Mouse (Mus musculus) limb, embryonic 11.5 days (tissue): ENCODE results near the gene Lcn6. TPM values are rescaled to one million over a fixed set of nuclear protein-coding genes. Genes with fewer than 3 reads are reported as not detected.

Experiments
- ATAC-seq: fragments of 200-750 bp; cut with Nextera tagmentation; 2 replicates; pipeline ENCODE4 v1.8.0; 2017; ENCODE audit warnings: low read depth; ENCODE audit not compliant: insufficient number of reproducible peaks, low FRiP score, low TSS enrichment
- DNase-seq: peaks from one replicate; pipeline ENCODE4 v3.0.0-alpha.2; 2015; ENCODE audit warnings: low spot score
- H3K27ac ChIP-seq: fragments of 300-500 bp; sonication (generic); replicated peaks from 2 replicates; pipeline ENCODE4 v1.5.1; 2014; ENCODE audit warnings: low read depth, mild to moderate bottlenecking, low read length
- H3K27me3 ChIP-seq: fragments of 300-500 bp; sonication (generic); 2 replicates; pipeline ENCODE4 v1.6.1; 2014; ENCODE audit warnings: mild to moderate bottlenecking, low read length, mixed read lengths; ENCODE audit not compliant: control insufficient read depth, insufficient read depth
- H3K36me3 ChIP-seq: fragments of 300-500 bp; sonication (generic); 2 replicates; pipeline ENCODE4 v1.6.1; 2014; ENCODE audit warnings: mild to moderate bottlenecking, low read length, moderate library complexity, mixed read lengths; ENCODE audit not compliant: control insufficient read depth, insufficient read depth
- H3K4me1 ChIP-seq: fragments of 300-500 bp; sonication (generic); 2 replicates; pipeline ENCODE4 v1.6.1; 2014; ENCODE audit warnings: low read length, mixed read lengths; ENCODE audit not compliant: control insufficient read depth, insufficient read depth
- H3K4me2 ChIP-seq: fragments of 300-500 bp; sonication (generic); 2 replicates; pipeline ENCODE4 v1.6.1; 2014; ENCODE audit warnings: low read depth, mild to moderate bottlenecking, moderate library complexity; ENCODE audit not compliant: severe bottlenecking
- H3K4me3 ChIP-seq: fragments of 300-500 bp; sonication (generic); 2 replicates; pipeline ENCODE4 v1.5.1; 2014; ENCODE audit warnings: low read depth, low read length
- H3K9ac ChIP-seq: fragments of 300-500 bp; sonication (generic); 2 replicates; pipeline ENCODE4 v1.6.1; 2014; ENCODE audit warnings: mild to moderate bottlenecking, low read length
- H3K9me3 ChIP-seq: fragments of 300-500 bp; sonication (generic); 2 replicates; pipeline ENCODE4 v1.6.1; 2016; ENCODE audit warnings: low read length; ENCODE audit not compliant: control insufficient read depth
- WGBS: fragments of 180-500 bp; shearing (Covaris S2); extraction: QIAGEN DNeasy Blood & Tissue Kit; methylation state at CpG from one replicate; pipeline ENCODE4 v1.1.7; 2014; 5-methylcytosine and 5-hydroxymethylcytosine counted together
- polyA plus RNA-seq: library from polyadenylated mRNA; unstranded; fragments of >200 nt; fragmentation: Nextera tagmentation; extraction: Ambion mirVana; gene quantifications from 2 replicates; pipeline ENCODE4 v1.2.1, GENCODE M21; 2014

Lcn6 gene
- not detected in 2 replicates for polyA plus RNA-seq

DNA sequence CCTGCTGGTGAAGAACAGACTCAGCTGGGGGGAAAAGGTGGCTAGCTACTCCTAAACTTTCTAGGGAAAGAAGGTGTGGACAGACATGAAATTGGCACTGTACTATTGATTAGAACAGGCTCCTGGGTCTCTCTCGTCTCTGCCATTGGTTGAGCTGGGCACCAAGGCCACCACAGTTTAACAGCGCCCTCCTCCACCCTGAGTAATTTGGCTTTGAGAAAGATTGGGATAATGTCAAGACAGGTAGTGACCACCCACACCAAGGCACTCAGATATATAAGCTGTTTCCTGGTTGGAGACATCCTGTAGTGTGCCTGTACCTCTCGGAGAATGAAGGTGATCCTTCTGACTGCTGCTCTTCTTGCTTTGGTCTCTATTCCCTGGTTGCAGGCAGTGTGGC is at the start of gene Lcn6:
Gene Lcn6 (plus strand): TSS at position 301 of the 400 bp plus-strand sequence.
- Histone ChIP-seq H3K4me2 (no peak within 1 kb of the TSS), H3K27ac (no peak within 1 kb of the TSS), H3K9me3 (no peaks in the 10 kb centered on the region), H3K27me3 (no peaks in the 10 kb centered on the region), H3K36me3 (no peaks in the 10 kb centered on the region), H3K9ac (no peak within 1 kb of the TSS), H3K4me3 (no peak within 1 kb of the TSS), H3K4me1 (no peaks in the 10 kb centered on the region)
- no peak for DNase-seq
- whole genome bisulfite sequencing: 84% methylated on average over 3 of the region's 3 CpGs
- no peak for ATAC-seq

DNA sequence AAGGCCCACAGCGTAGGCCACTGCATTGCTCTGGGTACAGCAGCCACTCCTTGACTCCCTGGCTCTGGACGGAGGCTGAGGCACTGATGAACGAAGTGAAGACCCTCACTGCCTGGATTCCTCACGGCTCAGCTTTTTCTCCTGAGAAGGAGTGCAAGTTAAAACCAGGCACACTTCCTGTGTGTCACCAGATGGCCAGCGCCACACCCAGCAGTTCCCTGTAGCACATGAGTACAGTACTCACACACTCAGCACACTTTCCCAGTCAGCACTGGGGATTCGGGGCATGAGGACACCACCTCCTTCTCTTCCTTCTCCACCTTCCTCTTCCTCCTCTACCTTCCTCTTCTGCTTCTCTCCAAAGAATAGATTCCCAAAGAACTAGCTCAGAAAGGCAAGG is 48.8 kb upstream of the Lcn6 start, which contains the start of gene Fcna:
Gene Fcna (minus strand): TSS at position 220 of the 400 bp plus-strand sequence.
- no peaks in the 10 kb centered on the region for H3K9me3 ChIP-seq
- H3K27me3 ChIP-seq: no peaks in the 10 kb centered on the region
- H3K36me3 ChIP-seq: no peaks in the 10 kb centered on the region
- no peak within 1 kb of the TSS for H3K27ac ChIP-seq
- no peak within 1 kb of the TSS for H3K4me2 ChIP-seq
- no peak within 1 kb of the TSS for H3K9ac ChIP-seq
- WGBS: 74% methylated on average over 6 of the region's 6 CpGs
- H3K4me1 ChIP-seq: no peaks in the 10 kb centered on the region
- DNase-seq (no peak), ATAC-seq (no peak)
- no peak within 1 kb of the TSS for H3K4me3 ChIP-seq

- DNase-seq (no peak), ATAC-seq (no peak)
- 45% methylated on average over 4 of the region's 4 CpGs for WGBS
- Histone ChIP-seq H3K4me1 (no peaks in the 10 kb centered on the region), H3K4me3 (no peak overlapping the region), H3K27me3 (no peaks in the 10 kb centered on the region), H3K9me3 (no peaks in the 10 kb centered on the region), H3K4me2 (no peak overlapping the region), H3K27ac (no peak overlapping the region), H3K9ac (no peak overlapping the region), H3K36me3 (no peaks in the 10 kb centered on the region)
Observed at GRCm38 (mm10) chr2:25628738-25629137, 47.8 kb upstream of the Lcn6 start.

DNA sequence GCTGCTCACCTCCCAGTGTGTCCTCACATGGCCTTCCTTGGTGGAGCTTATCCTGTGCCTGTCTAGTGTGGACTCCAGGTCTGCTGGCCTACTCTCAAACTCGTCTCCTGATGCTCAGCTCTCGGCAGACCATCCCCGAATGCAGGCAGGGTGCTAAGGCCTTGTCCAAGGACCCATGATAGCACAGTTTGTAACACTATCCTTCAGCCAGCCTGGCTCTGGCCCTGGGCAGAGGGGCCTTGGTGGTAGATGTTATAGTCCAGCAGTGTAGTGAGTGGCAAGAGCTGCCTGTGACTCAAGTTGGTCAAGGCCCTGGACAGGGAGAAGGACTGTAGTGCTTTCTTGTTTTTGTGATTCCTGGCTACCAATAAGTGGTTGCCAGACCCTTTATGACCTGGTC is 43.0 kb upstream of the Lcn6 start:
- Histone ChIP-seq H3K9me3 (no peaks in the 10 kb centered on the region), H3K27me3 (no peaks in the 10 kb centered on the region), H3K36me3 (no peaks in the 10 kb centered on the region), H3K4me1 (no peaks in the 10 kb centered on the region), H3K4me3 (no peak overlapping the region), H3K9ac (no peak overlapping the region), H3K4me2 (no peak overlapping the region), H3K27ac (no peak overlapping the region)
- 86% methylated on average over 3 of the region's 3 CpGs for WGBS
- no peak for DNase-seq
- no peak for ATAC-seq

- DNase-seq (no peak), ATAC-seq (no peak)
- Histone ChIP-seq H3K27me3 (no peaks in the 10 kb centered on the region), H3K9me3 (no peaks in the 10 kb centered on the region), H3K4me2 (no peak overlapping the region), H3K4me1 (no peaks in the 10 kb centered on the region), H3K36me3 (no peaks in the 10 kb centered on the region), H3K9ac (no peak overlapping the region), H3K4me3 (no peak overlapping the region), H3K27ac (no peak overlapping the region)
- 53% methylated on average over 1 of the region's 1 CpGs for WGBS
Observed at GRCm38 (mm10) chr2:25634046-25634445, 42.5 kb upstream of the Lcn6 start.

- no peak for ATAC-seq
- no peaks in the 10 kb centered on the region for H3K9me3 ChIP-seq
- H3K27ac ChIP-seq: no peak overlapping the region
- no peak overlapping the region for H3K4me2 ChIP-seq
- H3K4me3 ChIP-seq: no peak overlapping the region
- WGBS: 12% methylated on average over 6 of the region's 6 CpGs
- H3K27me3 ChIP-seq: no peaks in the 10 kb centered on the region
- H3K9ac ChIP-seq: no peak overlapping the region
- no peaks in the 10 kb centered on the region for H3K4me1 ChIP-seq
- DNase-seq: peak; percentile 79
- H3K36me3 ChIP-seq: no peaks in the 10 kb centered on the region
Observed at GRCm38 (mm10) chr2:25639890-25640289, 36.7 kb upstream of the Lcn6 start.

- no peaks in the 10 kb centered on the region for H3K36me3 ChIP-seq
- no peak within 1 kb of the TSS for H3K27ac ChIP-seq
- H3K27me3 ChIP-seq: no peaks in the 10 kb centered on the region
- no peak within 1 kb of the TSS for H3K9ac ChIP-seq
- H3K4me2 ChIP-seq: no peak within 1 kb of the TSS
- no peaks in the 10 kb centered on the region for H3K4me1 ChIP-seq
- WGBS: 79% methylated on average over 2 of the region's 2 CpGs
- ATAC-seq (no peak), DNase-seq (no peak)
- H3K9me3 ChIP-seq: no peaks in the 10 kb centered on the region
- no peak within 1 kb of the TSS for H3K4me3 ChIP-seq
Observed at GRCm38 (mm10) chr2:25652902-25653301, 23.7 kb upstream of the Lcn6 start, which contains the start of gene Lcn8. Gene Lcn8, plus strand, starts transcription at chr2:25653120.

GRCm38 (mm10) chr2:25654502-25654901 is 22.1 kb upstream of the Lcn6 start:
- H3K27me3 ChIP-seq: no peaks in the 10 kb centered on the region
- no peak overlapping the region for H3K27ac ChIP-seq
- H3K36me3 ChIP-seq: no peaks in the 10 kb centered on the region
- no peak overlapping the region for H3K4me2 ChIP-seq
- no peak for DNase-seq
- no peaks in the 10 kb centered on the region for H3K9me3 ChIP-seq
- 59% methylated on average over 1 of the region's 1 CpGs for WGBS
- no peak for ATAC-seq
- H3K9ac ChIP-seq: no peak overlapping the region
- H3K4me1 ChIP-seq: no peaks in the 10 kb centered on the region
- H3K4me3 ChIP-seq: no peak overlapping the region

DNA sequence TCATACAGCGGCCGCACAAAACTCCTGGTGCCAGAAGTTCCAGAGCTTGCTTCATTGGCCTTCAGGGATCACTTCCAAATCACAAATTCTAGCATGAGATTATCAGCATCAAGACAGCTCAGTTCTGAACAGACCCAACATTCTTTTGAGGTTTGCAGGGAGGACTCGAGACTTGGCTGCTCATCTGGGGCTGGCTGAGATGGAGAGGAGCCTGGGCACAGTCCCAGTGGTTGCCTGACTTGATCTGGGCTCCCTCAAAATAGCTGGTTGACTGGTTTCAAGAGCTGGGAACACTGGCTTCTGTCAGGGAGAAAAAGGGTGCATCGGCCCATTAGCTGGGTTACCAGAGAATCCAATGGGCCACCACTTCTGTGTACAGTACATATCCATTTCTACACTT is 19.9 kb upstream of the Lcn6 start:
- no peak overlapping the region for H3K4me2 ChIP-seq
- no peaks in the 10 kb centered on the region for H3K27me3 ChIP-seq
- DNase-seq (no peak), ATAC-seq (no peak)
- WGBS: 80% methylated on average over 4 of the region's 4 CpGs
- no peak overlapping the region for H3K9ac ChIP-seq
- H3K27ac ChIP-seq: no peak overlapping the region
- H3K4me3 ChIP-seq: no peak overlapping the region
- H3K36me3 ChIP-seq: no peaks in the 10 kb centered on the region
- no peaks in the 10 kb centered on the region for H3K4me1 ChIP-seq
- H3K9me3 ChIP-seq: no peaks in the 10 kb centered on the region
